Mouse (Mus musculus): Measurements from ENCODE around the gene Sntb2. TPM values are rescaled to one million over a fixed set of nuclear protein-coding genes. Genes with fewer than 3 reads are reported as not detected.

Gene Sntb2
- total and polyA plus RNA-seq, 2 experiments from 2014 or later: 8.5 to 21.2 TPM

DNA sequence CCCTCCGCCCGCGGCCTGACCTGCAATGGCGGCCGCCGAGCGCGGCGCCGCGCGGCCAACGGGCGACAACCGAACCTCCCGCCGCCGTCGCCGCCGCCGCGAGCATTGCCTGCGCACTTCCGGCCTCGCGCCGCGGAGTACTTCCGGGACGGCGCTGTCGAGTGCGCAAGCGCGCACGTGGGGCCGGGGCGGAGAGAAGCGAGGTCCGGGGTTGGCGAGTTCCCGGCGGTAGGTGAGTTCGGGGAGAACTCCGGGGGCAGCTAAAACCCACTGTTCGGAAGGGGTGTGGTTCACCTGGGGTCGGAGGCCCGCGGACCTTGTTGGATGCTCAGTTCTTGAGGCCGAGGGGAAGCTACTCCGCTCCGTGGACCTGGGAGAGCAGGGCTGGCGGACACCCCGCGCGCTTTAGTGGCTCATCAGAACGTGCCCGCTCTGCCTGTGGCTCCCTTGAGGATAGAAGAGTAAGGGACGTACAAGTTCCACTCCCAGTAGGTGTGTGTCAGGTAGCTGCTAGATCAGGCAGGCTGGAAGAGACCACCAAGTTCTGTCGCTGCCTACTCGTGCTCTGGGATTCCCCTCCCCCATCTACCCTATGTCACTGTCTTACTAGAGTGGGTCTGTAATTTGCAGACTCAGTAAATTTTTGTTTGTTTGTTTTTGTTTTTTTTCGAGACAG, 41.9 kb upstream of the Sntb2 start, which contains the start of gene Utp4:
Gene Utp4 (plus strand): TSS at position 156 of the 676 bp plus-strand sequence.
- H3K27me3 ChIP-seq (ENCODE audit: control insufficient read depth, insufficient read depth, low read length): no peaks in the 10 kb centered on the region
- peak within 1 kb of the TSS; percentile 89 for H3K9ac ChIP-seq (replicated peaks; ENCODE audit: low read depth, low read length)
- no peaks in the 10 kb centered on the region for H3K9me3 ChIP-seq (replicated peaks; ENCODE audit: control insufficient read depth, low read length)
- peak within 1 kb of the TSS; percentile 85 for H3K4me3 ChIP-seq (ENCODE audit: low read depth, low read length)
- peak; percentile 82 for DNase-seq (ENCODE audit: low spot score)
- peaks cover 13% of the 10 kb centered on the region for H3K4me1 ChIP-seq (ENCODE audit: control insufficient read depth, insufficient read depth)
- TF ChIP-seq CTCF (IDR thresholded peaks at IDR 0.05; ENCODE audit: low read depth) (no peak), EP300 (IDR thresholded peaks at IDR 0.05; ENCODE audit: low read depth) (no peak)
- peak; percentile 95 for ATAC-seq (ENCODE audit: insufficient read depth, low read depth)
- under 1% methylated on average over 61 of the region's 63 CpGs for WGBS
- peak within 1 kb of the TSS; percentile 96 for H3K27ac ChIP-seq (ENCODE audit: low read depth)
- H3K4me2 ChIP-seq (ENCODE audit: low read depth, low read length): peak within 1 kb of the TSS; percentile 74
- peaks cover 38% of the 10 kb centered on the region for H3K36me3 ChIP-seq (replicated peaks; ENCODE audit: control insufficient read depth, insufficient read depth, low read length)

DNA sequence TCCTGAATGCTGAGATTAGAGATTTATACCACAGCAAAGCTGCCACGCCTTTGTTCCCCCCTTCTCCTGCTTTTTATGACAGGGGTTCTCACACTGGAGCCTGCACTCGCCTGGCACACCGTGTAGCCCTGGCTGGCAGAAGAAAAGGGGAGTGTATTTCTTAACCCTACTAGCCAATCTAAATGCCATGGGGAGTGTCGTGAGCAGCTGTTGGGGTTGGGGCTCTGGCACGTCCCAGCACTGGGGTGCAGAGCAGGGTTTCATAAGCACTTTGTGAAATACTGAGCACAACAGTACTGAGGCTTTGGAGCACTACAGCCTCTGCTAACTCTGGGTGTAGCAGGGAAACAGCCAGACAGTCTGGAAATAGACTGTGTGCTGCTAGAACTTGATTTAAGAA, 36.1 kb upstream of the Sntb2 start:
- H3K4me3 ChIP-seq (ENCODE audit: low read depth, low read length): no peak overlapping the region
- H3K36me3 ChIP-seq (replicated peaks; ENCODE audit: control insufficient read depth, insufficient read depth, low read length): peaks cover 94% of the 10 kb centered on the region
- H3K9ac ChIP-seq (replicated peaks; ENCODE audit: low read depth, low read length): no peak overlapping the region
- no peaks in the 10 kb centered on the region for H3K9me3 ChIP-seq (replicated peaks; ENCODE audit: control insufficient read depth, low read length)
- no peak for ATAC-seq (ENCODE audit: insufficient read depth, low read depth)
- H3K27me3 ChIP-seq (ENCODE audit: control insufficient read depth, insufficient read depth, low read length): no peaks in the 10 kb centered on the region
- TF ChIP-seq EP300 (IDR thresholded peaks at IDR 0.05; ENCODE audit: low read depth) (no peak), CTCF (IDR thresholded peaks at IDR 0.05; ENCODE audit: low read depth) (no peak)
- H3K4me2 ChIP-seq (ENCODE audit: low read depth, low read length): no peak overlapping the region
- DNase-seq (ENCODE audit: low spot score): no peak
- 94% methylated on average over 5 of the region's 5 CpGs for WGBS
- no peak overlapping the region for H3K27ac ChIP-seq (ENCODE audit: low read depth)
- H3K4me1 ChIP-seq (ENCODE audit: control insufficient read depth, insufficient read depth): no peaks in the 10 kb centered on the region

DNA sequence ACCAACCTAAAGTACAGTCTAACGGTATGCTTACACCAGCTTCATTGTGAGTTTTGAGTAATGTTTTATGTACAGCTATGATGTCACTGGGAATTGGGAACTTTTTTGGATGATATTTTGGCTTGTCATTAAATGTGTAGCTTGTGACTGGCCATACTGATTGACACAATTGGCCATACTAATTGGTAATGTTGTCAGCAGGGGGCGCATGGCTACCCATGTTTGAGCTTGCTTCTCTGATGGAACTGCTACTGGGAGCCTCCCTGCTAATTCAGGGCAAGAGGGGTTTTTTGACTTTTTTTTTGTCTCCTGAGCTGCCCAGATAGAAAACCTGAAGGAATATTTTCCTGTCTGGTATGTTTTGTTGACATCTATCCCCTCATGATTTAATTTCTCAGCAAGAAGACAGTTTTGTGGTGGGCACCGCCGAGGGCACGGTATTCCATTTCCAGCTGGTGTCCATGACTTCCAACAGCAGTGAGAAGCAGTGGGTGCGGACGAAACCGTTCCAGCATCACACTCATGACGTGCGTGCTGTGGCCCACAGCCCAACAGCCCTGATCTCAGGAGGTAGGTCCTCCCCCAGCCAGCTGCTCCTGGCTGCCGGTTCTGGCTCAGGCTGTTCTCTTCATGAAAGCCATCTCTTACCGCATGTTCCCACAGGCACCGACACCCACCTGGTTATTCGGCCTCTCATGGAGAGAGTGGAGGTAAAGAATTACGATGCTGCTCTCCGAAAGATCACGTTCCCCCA, 29.6 kb upstream of the Sntb2 start:
- ATAC-seq (ENCODE audit: insufficient read depth, low read depth) (no peak; the same call in 1 of the 2 replicates), DNase-seq (ENCODE audit: low spot score) (peak; percentile 55)
- Histone ChIP-seq H3K4me2 (ENCODE audit: low read depth, low read length) (no peak overlapping the region), H3K9ac (replicated peaks; ENCODE audit: low read depth, low read length) (no peak overlapping the region), H3K27ac (ENCODE audit: low read depth) (0 out of 2 replicates have a peak overlapping the region, but pooled peaks have one; percentile 26), H3K36me3 (replicated peaks; ENCODE audit: control insufficient read depth, insufficient read depth, low read length) (peaks cover 77% of the 10 kb centered on the region), H3K27me3 (ENCODE audit: control insufficient read depth, insufficient read depth, low read length) (no peaks in the 10 kb centered on the region), H3K4me1 (ENCODE audit: control insufficient read depth, insufficient read depth) (no peaks in the 10 kb centered on the region), H3K9me3 (replicated peaks; ENCODE audit: control insufficient read depth, low read length) (no peaks in the 10 kb centered on the region), H3K4me3 (ENCODE audit: low read depth, low read length) (no peak overlapping the region)
- WGBS: 90% methylated on average over 17 of the region's 17 CpGs
- TF ChIP-seq CTCF (IDR thresholded peaks at IDR 0.05; ENCODE audit: low read depth) (peak; percentile 72), EP300 (IDR thresholded peaks at IDR 0.05; ENCODE audit: low read depth) (no peak)

DNA sequence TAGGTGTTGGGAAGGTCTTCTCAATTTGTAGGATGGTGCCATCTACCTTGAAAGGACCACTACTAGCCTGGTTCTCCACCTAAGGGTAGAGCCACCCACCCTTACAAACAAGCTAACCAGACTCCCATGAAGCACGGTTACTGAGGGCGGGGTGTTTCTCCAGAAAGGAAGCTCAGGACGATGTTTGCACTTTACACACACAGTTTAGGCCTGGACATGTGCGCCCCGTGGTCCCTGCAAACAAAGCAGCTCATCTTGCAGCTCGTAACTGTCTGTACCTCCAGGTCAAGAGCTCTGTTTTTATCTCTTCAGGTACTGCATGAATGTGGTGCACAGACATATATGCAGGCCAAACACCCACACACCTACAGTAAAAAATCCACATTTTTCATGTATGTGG, 28.9 kb upstream of the Sntb2 start:
- Histone ChIP-seq H3K27ac (ENCODE audit: low read depth) (peak overlapping the region; percentile 26; the same call in 1 of the 2 replicates), H3K4me1 (ENCODE audit: control insufficient read depth, insufficient read depth) (no peaks in the 10 kb centered on the region), H3K9me3 (replicated peaks; ENCODE audit: control insufficient read depth, low read length) (no peaks in the 10 kb centered on the region), H3K4me3 (ENCODE audit: low read depth, low read length) (no peak overlapping the region), H3K36me3 (replicated peaks; ENCODE audit: control insufficient read depth, insufficient read depth, low read length) (peaks cover 75% of the 10 kb centered on the region), H3K27me3 (ENCODE audit: control insufficient read depth, insufficient read depth, low read length) (no peaks in the 10 kb centered on the region), H3K9ac (replicated peaks; ENCODE audit: low read depth, low read length) (no peak overlapping the region), H3K4me2 (ENCODE audit: low read depth, low read length) (no peak overlapping the region)
- WGBS: 91% methylated on average over 6 of the region's 6 CpGs
- ATAC-seq (ENCODE audit: insufficient read depth, low read depth) (no peak), DNase-seq (ENCODE audit: low spot score) (no peak)
- no peak for TF ChIP-seq CTCF (IDR thresholded peaks at IDR 0.05; ENCODE audit: low read depth)
- TF ChIP-seq EP300 (IDR thresholded peaks at IDR 0.05; ENCODE audit: low read depth): no peak

DNA sequence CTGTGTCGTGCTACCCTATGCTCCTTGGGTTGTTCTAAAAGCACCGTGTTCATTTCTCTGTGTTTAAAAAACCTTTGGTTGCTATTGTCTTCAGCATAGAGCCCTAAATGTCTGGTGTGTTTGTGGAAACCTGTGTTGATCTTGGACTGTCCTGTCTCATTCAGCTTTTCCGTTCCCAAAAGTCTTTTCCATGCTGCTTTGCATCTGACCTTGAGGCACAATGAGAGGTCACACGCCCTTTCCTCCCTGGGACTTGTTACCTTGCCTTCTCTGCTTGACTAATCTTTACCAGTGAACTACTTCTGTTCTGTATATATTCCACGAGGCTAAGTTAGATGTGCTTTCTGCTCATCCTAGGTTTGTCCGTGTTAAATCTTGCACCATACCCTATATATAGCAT, 28.1 kb upstream of the Sntb2 start:
- Histone ChIP-seq H3K27me3 (ENCODE audit: control insufficient read depth, insufficient read depth, low read length) (no peaks in the 10 kb centered on the region), H3K27ac (ENCODE audit: low read depth) (peak overlapping the region; percentile 26; the same call in 1 of the 2 replicates), H3K36me3 (replicated peaks; ENCODE audit: control insufficient read depth, insufficient read depth, low read length) (peaks cover 74% of the 10 kb centered on the region), H3K9ac (replicated peaks; ENCODE audit: low read depth, low read length) (no peak overlapping the region), H3K9me3 (replicated peaks; ENCODE audit: control insufficient read depth, low read length) (no peaks in the 10 kb centered on the region), H3K4me2 (ENCODE audit: low read depth, low read length) (no peak overlapping the region), H3K4me1 (ENCODE audit: control insufficient read depth, insufficient read depth) (no peaks in the 10 kb centered on the region), H3K4me3 (ENCODE audit: low read depth, low read length) (no peak overlapping the region)
- ATAC-seq (ENCODE audit: insufficient read depth, low read depth): peak; percentile 33; the same call in 1 of the 2 replicates
- TF ChIP-seq EP300 (IDR thresholded peaks at IDR 0.05; ENCODE audit: low read depth) (no peak), CTCF (IDR thresholded peaks at IDR 0.05; ENCODE audit: low read depth) (no peak)
- WGBS: 56% methylated on average over 6 of the region's 6 CpGs
- DNase-seq (ENCODE audit: low spot score): no peak

All from heart, postnatal 0 days (tissue).